Mouse (Mus musculus) neural tube, embryonic 11.5 days (tissue): ENCODE data around the gene Klc1. TPM values are rescaled to one million over a fixed set of nuclear protein-coding genes. Genes with fewer than 3 reads are reported as not detected.

ENCODE experiments used
- ATAC-seq: fragments of 200-750 bp; cut with Nextera tagmentation; 2 replicates; pipeline ENCODE4 v1.8.0; 2017; ENCODE audit warnings: moderate number of reproducible peaks, mild to moderate bottlenecking, moderate TSS enrichment, moderate library complexity; ENCODE audit not compliant: insufficient read depth, low FRiP score, low TSS enrichment
- DNase-seq: peaks from one replicate; pipeline ENCODE4 v3.0.0-alpha.2; 2015; ENCODE audit warnings: low spot score
- H3K27ac ChIP-seq: fragments of 300-500 bp; sonication (generic); 2 replicates; pipeline ENCODE4 v1.5.1; 2014; ENCODE audit warnings: low read depth, mild to moderate bottlenecking, low read length
- H3K27me3 ChIP-seq: fragments of 300-500 bp; sonication (generic); 2 replicates; pipeline ENCODE4 v1.6.1; 2014; ENCODE audit warnings: mild to moderate bottlenecking, low read length, mixed read lengths; ENCODE audit not compliant: control insufficient read depth, insufficient read depth
- H3K36me3 ChIP-seq: fragments of 300-500 bp; sonication (generic); 2 replicates; pipeline ENCODE4 v1.6.1; 2014; ENCODE audit warnings: mild to moderate bottlenecking, low read length, moderate library complexity, mixed read lengths; ENCODE audit not compliant: control insufficient read depth, insufficient read depth
- H3K4me1 ChIP-seq: fragments of 300-500 bp; sonication (generic); 2 replicates; pipeline ENCODE4 v1.6.1; 2014; ENCODE audit warnings: low read length, mixed read lengths; ENCODE audit not compliant: control insufficient read depth, insufficient read depth
- H3K4me2 ChIP-seq: fragments of 300-500 bp; sonication (generic); 2 replicates; pipeline ENCODE4 v1.6.1; 2014; ENCODE audit warnings: low read depth, mild to moderate bottlenecking, moderate library complexity
- H3K4me3 ChIP-seq: fragments of 300-500 bp; sonication (generic); 2 replicates; pipeline ENCODE4 v1.5.1; 2014; ENCODE audit warnings: low read depth, low read length
- H3K9ac ChIP-seq: fragments of 300-500 bp; sonication (generic); 2 replicates; pipeline ENCODE4 v1.6.1; 2014; ENCODE audit warnings: mild to moderate bottlenecking, low read length
- H3K9me3 ChIP-seq: fragments of 300-500 bp; sonication (generic); 2 replicates; pipeline ENCODE4 v1.6.1; 2016; ENCODE audit warnings: low read length; ENCODE audit not compliant: control insufficient read depth
- WGBS: fragments of 180-500 bp; shearing (Covaris S2); extraction: QIAGEN DNeasy Blood & Tissue Kit; methylation state at CpG from one replicate; pipeline ENCODE4 v1.1.7; 2014; 5-methylcytosine and 5-hydroxymethylcytosine counted together
- polyA plus RNA-seq: library from polyadenylated mRNA; unstranded; fragments of >200 nt; fragmentation: Nextera tagmentation; extraction: Ambion mirVana; gene quantifications from 2 replicates; pipeline ENCODE4 v1.2.1, GENCODE M21; 2014

The Klc1 gene
- polyA plus RNA-seq, 1 experiment from 2014 or later, result 364 TPM

- Histone ChIP-seq H3K9ac (no peak overlapping the region), H3K4me2 (no peak overlapping the region), H3K36me3 (peaks cover 34% of the 10 kb centered on the region), H3K4me1 (no peaks in the 10 kb centered on the region), H3K9me3 (no peaks in the 10 kb centered on the region), H3K27me3 (no peaks in the 10 kb centered on the region), H3K27ac (no peak overlapping the region), H3K4me3 (no peak overlapping the region)
- WGBS, result 90% methylated on average over 13 of the region's 13 CpGs
- no peak for DNase-seq
- no peak for ATAC-seq
These were observed 32.9 kb downstream of the Klc1 start for GRCm38 (mm10) chr12:111791474-111792104.

- Histone ChIP-seq H3K9me3 (no peaks in the 10 kb centered on the region), H3K4me2 (no peak overlapping the region), H3K27ac (no peak overlapping the region), H3K9ac (no peak overlapping the region), H3K4me3 (no peak overlapping the region), H3K36me3 (peaks cover 19% of the 10 kb centered on the region), H3K4me1 (no peaks in the 10 kb centered on the region), H3K27me3 (no peaks in the 10 kb centered on the region)
- DNase-seq, result no peak
- WGBS, result 82% methylated on average over 20 of the region's 22 CpGs
- ATAC-seq, result no peak
These were observed 35.5 kb downstream of the Klc1 start for GRCm38 (mm10) chr12:111794102-111794501.

- Histone ChIP-seq H3K9me3 (no peaks in the 10 kb centered on the region), H3K4me2 (no peak overlapping the region), H3K27ac (no peak overlapping the region), H3K4me1 (no peaks in the 10 kb centered on the region), H3K4me3 (no peak overlapping the region), H3K9ac (no peak overlapping the region), H3K27me3 (no peaks in the 10 kb centered on the region), H3K36me3 (peaks cover 18% of the 10 kb centered on the region)
- 96% methylated on average over 18 of the region's 18 CpGs for WGBS
- no peak for ATAC-seq
- no peak for DNase-seq
These were observed 36.0 kb downstream of the Klc1 start for GRCm38 (mm10) chr12:111794526-111795179.

GRCm38 (mm10) chr12:111795180-111795895 is 36.7 kb downstream of the Klc1 start:
- Histone ChIP-seq H3K27ac (no peak overlapping the region), H3K4me2 (no peak overlapping the region), H3K36me3 (peaks cover 12% of the 10 kb centered on the region), H3K27me3 (no peaks in the 10 kb centered on the region), H3K4me1 (no peaks in the 10 kb centered on the region), H3K9me3 (no peaks in the 10 kb centered on the region), H3K9ac (no peak overlapping the region), H3K4me3 (no peak overlapping the region)
- no peak for ATAC-seq
- no peak for DNase-seq
- 91% methylated on average over 28 of the region's 28 CpGs for whole genome bisulfite sequencing

- Histone ChIP-seq H3K4me2 (no peak overlapping the region), H3K4me1 (no peaks in the 10 kb centered on the region), H3K27ac (no peak overlapping the region), H3K9me3 (no peaks in the 10 kb centered on the region), H3K36me3 (peaks cover 16% of the 10 kb centered on the region), H3K4me3 (no peak overlapping the region), H3K9ac (no peak overlapping the region), H3K27me3 (no peaks in the 10 kb centered on the region)
- 90% methylated on average over 8 of the region's 8 CpGs for WGBS
- ATAC-seq (no peak), DNase-seq (no peak)
These were observed 38.6 kb downstream of the Klc1 start for GRCm38 (mm10) chr12:111797251-111797650.

GRCm38 (mm10) chr12:111798493-111798892 is 39.8 kb downstream of the Klc1 start:
- 93% methylated on average over 13 of the region's 13 CpGs for WGBS
- Histone ChIP-seq H3K9me3 (no peaks in the 10 kb centered on the region), H3K27me3 (no peaks in the 10 kb centered on the region), H3K36me3 (peaks cover 14% of the 10 kb centered on the region), H3K4me2 (no peak overlapping the region), H3K27ac (no peak overlapping the region), H3K4me3 (no peak overlapping the region), H3K4me1 (no peaks in the 10 kb centered on the region), H3K9ac (no peak overlapping the region)
- no peak for ATAC-seq
- no peak for DNase-seq

GRCm38 (mm10) chr12:111800459-111801183 is 42.0 kb downstream of the Klc1 start:
- DNase-seq (no peak), ATAC-seq (no peak)
- no peak overlapping the region for H3K27ac ChIP-seq
- no peaks in the 10 kb centered on the region for H3K9me3 ChIP-seq
- H3K9ac ChIP-seq, result no peak overlapping the region
- peaks cover 18% of the 10 kb centered on the region for H3K36me3 ChIP-seq
- 88% methylated on average over 10 of the region's 10 CpGs for WGBS
- no peak overlapping the region for H3K4me3 ChIP-seq
- H3K4me1 ChIP-seq, result no peaks in the 10 kb centered on the region
- H3K4me2 ChIP-seq, result no peak overlapping the region
- no peaks in the 10 kb centered on the region for H3K27me3 ChIP-seq

GRCm38 (mm10) chr12:111803538-111803937 is 44.9 kb downstream of the Klc1 start:
- WGBS, result 92% methylated on average over 5 of the region's 5 CpGs
- DNase-seq, result no peak
- Histone ChIP-seq H3K4me2 (no peak overlapping the region), H3K9ac (no peak overlapping the region), H3K4me1 (no peaks in the 10 kb centered on the region), H3K27me3 (no peaks in the 10 kb centered on the region), H3K36me3 (peaks cover 19% of the 10 kb centered on the region), H3K4me3 (no peak overlapping the region), H3K27ac (no peak overlapping the region), H3K9me3 (no peaks in the 10 kb centered on the region)
- ATAC-seq, result no peak
